8 mouse cellular contexts compared by ENCODE assay signal in genomic region chr7:25704716-25705364, GRCm38 (mm10). TPM values are rescaled to one million over a fixed set of nuclear protein-coding genes. Genes with fewer than 3 reads are reported as not detected.
A peak's percentile ranks its signal among the peaks of the same experiment; 100 is the strongest.
DNase-seq lines count a peak whose midpoint lies in the region; TF ChIP-seq lines count a peak whose summit lies in the region.

No protein-coding gene starts in this region.

- H3K27me3 ChIP-seq in spleen, adult 2 months (ENCODE audit: control insufficient read depth, insufficient read depth, low read length) = no peaks in the 10 kb centered on the region
- no peaks in the 10 kb centered on the region for H3K27me3 ChIP-seq in liver, adult 2 months (ENCODE audit: control insufficient read depth, insufficient read depth, low read length)

- H3K36me3 ChIP-seq in spleen, adult 2 months (ENCODE audit: control insufficient read depth, insufficient read depth, low read length) = peaks cover 34% of the 10 kb centered on the region
- no peaks in the 10 kb centered on the region for H3K36me3 ChIP-seq in liver, adult 2 months (ENCODE audit: control insufficient read depth, insufficient read depth, low read length)

- H3K79me2 ChIP-seq in liver, adult 2 months (ENCODE audit: control insufficient read depth, insufficient read depth, low read length) = no peaks in the 10 kb centered on the region

- peak; percentile 52 for DNase-seq in cerebellum, postnatal 10 days
- DNase-seq in cerebellum, adult 18-20 months = no peak
- no peak for DNase-seq in spleen, adult 2 months (ENCODE audit: low read depth in 1 of 2, low spot score in 2 of 2)
- DNase-seq in spleen, postnatal 14 days (ENCODE audit: low spot score in 2 of 2) = no peak
- no peak for DNase-seq in liver, adult 2 months (ENCODE audit: extremely low read depth, low read depth, low spot score)
- DNase-seq in yolk sac, embryonic 10.5 days (ENCODE audit: low spot score) = peak; percentile 78
- no peak for DNase-seq in right cerebral cortex, adult 2 months (ENCODE audit: low spot score in 2 of 2)
- DNase-seq in cerebellum, postnatal 36 days = no peak

- H3K4me1 ChIP-seq in spleen, adult 2 months (ENCODE audit: control insufficient read depth, insufficient read depth, insufficient read length) = peaks cover 32% of the 10 kb centered on the region
- peaks cover 12% of the 10 kb centered on the region for H3K4me1 ChIP-seq in liver, adult 2 months (ENCODE audit: control insufficient read depth, insufficient read depth, low read length)

- TF ChIP-seq POLR2A in spleen, adult 2 months (IDR thresholded peaks at IDR 0.05; ENCODE audit: low read depth, low read length) = no peak
- TF ChIP-seq POLR2A in liver, adult 2 months (IDR thresholded peaks at IDR 0.05; ENCODE audit: extremely low read depth, insufficient read depth, low read length) = no peak

- peak overlapping the region; percentile 49; the same call in 1 of the 2 replicates for H3K27ac ChIP-seq in spleen, adult 2 months (ENCODE audit: insufficient read depth, low read length)
- H3K27ac ChIP-seq in liver, adult 2 months (replicated peaks; ENCODE audit: insufficient read depth, low read depth, low read length) = no peak overlapping the region

- H3K4me3 ChIP-seq in spleen, adult 2 months (ENCODE audit: extremely low read depth, insufficient read depth, insufficient read length) = no peak overlapping the region
- peak overlapping the region; percentile 30; the same call in 1 of the 2 replicates for H3K4me3 ChIP-seq in liver, adult 2 months (ENCODE audit: insufficient read depth, low read depth, low read length)

- WGBS in spleen, adult 2 months = 87% methylated on average over 35 of the region's 37 CpGs
- WGBS in liver, adult 2 months = 26% methylated on average over 30 of the region's 37 CpGs

- TF ChIP-seq CTCF in spleen, adult 2 months (IDR thresholded peaks at IDR 0.05; ENCODE audit: extremely low read depth, insufficient read depth, insufficient read length, insufficient replicate concordance) = no peak
- no peak for TF ChIP-seq CTCF in liver, adult 2 months (IDR thresholded peaks at IDR 0.05; ENCODE audit: low read depth, low read length)

- 0 out of 2 replicates have a peak overlapping the region, but pooled peaks have one; percentile 25 for H3K9ac ChIP-seq in liver, adult 2 months (ENCODE audit: low read depth, low read length)

RNA-seq across cellular contexts. Expression of gene Ccdc97, which starts 14.0 kb away (rescaled TPM):
- polyA plus RNA-seq in spleen, adult 2 months (2012; rRNA removed) = 81.5 and 93.6 TPM in 2 replicates
- 6.8 and 10.7 TPM in 2 replicates for total RNA-seq in liver, adult 2 months (2014; rRNA removed)
- 34.1 and 38.4 TPM in 2 replicates for polyA plus RNA-seq in liver, adult 2 months (2012; rRNA removed)

RNA-seq across cellular contexts. Expression of gene Tgfb1, which starts 18.0 kb away (rescaled TPM):
- polyA plus RNA-seq in spleen, adult 2 months (2012; rRNA removed) = 152 and 179 TPM in 2 replicates
- 1.8 and 5.6 TPM in 2 replicates for total RNA-seq in liver, adult 2 months (2014; rRNA removed)
- polyA plus RNA-seq in liver, adult 2 months (2012; rRNA removed) = 4.8 and 6.8 TPM in 2 replicates

RNA-seq across cellular contexts. Expression of gene B9d2, which starts 24.3 kb away (rescaled TPM):
- polyA plus RNA-seq in spleen, adult 2 months (2012; rRNA removed) = 72.0 and 108 TPM in 2 replicates
- total RNA-seq in liver, adult 2 months (2014; rRNA removed) = 4.2 and 6.8 TPM in 2 replicates
- polyA plus RNA-seq in liver, adult 2 months (2012; rRNA removed) = 21.0 and 22.5 TPM in 2 replicates

RNA-seq across cellular contexts. Expression of gene Tmem91, which starts 29.9 kb away (rescaled TPM):
- 0.35 and 0.61 TPM in 2 replicates for polyA plus RNA-seq in spleen, adult 2 months (2012; rRNA removed)
- not detected in 2 replicates for total RNA-seq in liver, adult 2 months (2014; rRNA removed)
- not detected in 2 replicates for polyA plus RNA-seq in liver, adult 2 months (2012; rRNA removed)

RNA-seq across cellular contexts. Expression of gene Exosc5, which starts 45.9 kb away (rescaled TPM):
- polyA plus RNA-seq in spleen, adult 2 months (2012; rRNA removed) = 79.5 and 111 TPM in 2 replicates
- 30.4 and 32.1 TPM in 2 replicates for total RNA-seq in liver, adult 2 months (2014; rRNA removed)
- polyA plus RNA-seq in liver, adult 2 months (2012; rRNA removed) = 70.3 and 75.1 TPM in 2 replicates

Comparison
In these comparisons a context has a peak if more than half of its experiments do, and no peak if none do; other contexts are left out.
1. DNase-seq: peak in cerebellum, postnatal 10 days (2 of 2) and yolk sac, embryonic 10.5 days (single experiment); none in cerebellum, adult 18-20 months (0 of 2), spleen, adult 2 months (0 of 2), spleen, postnatal 14 days (0 of 2), liver, adult 2 months (single experiment), right cerebral cortex, adult 2 months (0 of 2) and cerebellum, postnatal 36 days (0 of 2).
2. RNA of gene Tgfb1, which starts 18.0 kb away (polyA plus RNA-seq): 152 to 179 TPM in spleen, adult 2 months; 4.8 to 6.8 TPM in liver, adult 2 months; every median in the first group is over 10 times any median in the second.